Mouse (Mus musculus) cerebellum, adult 2 months (tissue): Measurements from ENCODE around the gene Cisd3.

ENCODE experiments used
- CTCF ChIP-seq: fragments of 200-500 bp; IDR thresholded peaks from 2 replicates; pipeline ENCODE4 v1.5.1; 2011; ENCODE audit warnings: low read depth, mild to moderate bottlenecking, control low read depth, low read length, moderate library complexity, borderline replicate concordance; ENCODE audit not compliant: insufficient read depth
- POLR2A ChIP-seq: fragments of 200-500 bp; IDR thresholded peaks from 2 replicates; pipeline ENCODE4 v1.6.1; 2011; ENCODE audit warnings: low read length, control low read depth, borderline replicate concordance; ENCODE audit not compliant: insufficient read depth

- TF ChIP-seq POLR2A, result no peak
- TF ChIP-seq CTCF, result no peak
Observed at GRCm38 (mm10) chr11:97723709-97724108, 38.1 kb downstream of the Cisd3 start.
